Comparison of ENCODE assay signal across 9 mouse cellular contexts in the genomic region with DNA sequence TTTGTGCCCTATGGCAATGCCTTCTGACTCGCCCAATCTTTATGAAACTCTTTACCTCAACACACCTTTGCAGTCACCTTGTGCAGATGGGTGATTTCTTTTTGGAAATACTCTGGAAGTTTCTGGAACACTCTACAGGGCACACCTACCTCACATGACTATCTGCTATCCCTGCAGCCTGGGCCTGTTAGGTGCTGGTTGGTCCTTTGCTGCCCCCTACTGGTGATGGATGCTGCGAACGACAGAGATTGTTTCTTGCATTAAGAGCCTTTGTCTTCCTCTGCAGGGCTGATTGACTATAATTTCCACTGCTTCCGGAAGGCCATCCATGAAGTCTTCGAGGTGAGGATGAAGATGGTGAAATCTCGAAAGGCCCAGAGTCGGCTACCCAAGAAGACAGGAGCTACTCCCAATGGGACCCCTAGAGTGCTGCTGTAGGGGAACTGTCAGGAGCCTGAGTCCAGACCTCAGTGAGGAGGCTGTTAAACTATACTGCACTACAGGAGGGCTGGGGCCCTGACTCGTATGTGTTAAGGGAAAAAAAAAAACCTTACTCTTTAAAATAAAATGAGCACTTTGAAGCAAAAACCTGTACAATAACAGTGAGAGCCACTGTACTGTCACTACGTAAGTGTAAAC. TPM values are rescaled to one million over a fixed set of nuclear protein-coding genes. Genes with fewer than 3 reads are reported as not detected.
DNase-seq lines count a peak whose midpoint lies in the region; ATAC-seq and TF ChIP-seq lines count a peak whose summit lies in the region.
"Had no signal": no experiment of that assay in that cellular context is flagged by ENCODE, and none has a peak within 500 bp of the region (broad histone marks: within the 10 kb centered on the region; RNA-seq: fewer than 3 reads in every experiment).

No protein-coding gene starts in this region.

- intact Hi-C loops in gastrocnemius, adult 2 months (cut with DNase I) = loop anchor here (2.0 to 5.0 kb wide), 2 partner anchors 36 to 70 kb away; a partner anchor contains a TSS
- intact Hi-C loops in left cerebral cortex, adult 2 months (cut with DNase I) = loop anchor here (5.0 to 10.0 kb wide), 2 partner anchors 244 to 271 kb away; no protein-coding TSS in a partner anchor

- DNase-seq in T-cell, adult 2 months (ENCODE audit: low spot score) = peak; percentile 76
- DNase-seq in cerebellum, postnatal 36 days = peak; percentile 89 to 93
- peak; percentile 86 for DNase-seq in gastrocnemius, adult 2 months
- peak; percentile 92 for DNase-seq in induced T-regulatory cell, adult 2 months (ENCODE audit: low read depth)
- peak; percentile 86 to 87 for DNase-seq in left cerebral cortex, adult 2 months (ENCODE audit: extremely low spot score in 1 of 2, low spot score in 2 of 2)
- peak; percentile 88 to 91 for DNase-seq in right cerebral cortex, postnatal 10 days (ENCODE audit: low spot score in 2 of 2)
- peak; percentile 87 for DNase-seq in urinary bladder, postnatal 14 days (ENCODE audit: low spot score)

- H3K27ac ChIP-seq in gastrocnemius, adult 2 months = peak overlapping the region; percentile 55
- H3K27ac ChIP-seq in left cerebral cortex, adult 2 months = no peak overlapping the region

- ATAC-seq in megakaryocyte progenitor cell, adult 5-6 weeks (replicated peaks; ENCODE audit: poor library complexity) = peak; percentile 99

- TF ChIP-seq CTCF in gastrocnemius, adult 2 months (IDR thresholded peaks at IDR 0.05) = peak; percentile 94
- peak; percentile 94 for TF ChIP-seq CTCF in left cerebral cortex, adult 2 months (IDR thresholded peaks at IDR 0.05)

- no peak overlapping the region for H3K4me3 ChIP-seq in gastrocnemius, adult 2 months
- no peak overlapping the region for H3K4me3 ChIP-seq in left cerebral cortex, adult 2 months
- H3K4me3 ChIP-seq: myocyte had no signal

RNA-seq across cellular contexts. Expression of a gene that starts 12.7 kb away (rescaled TPM):
- 10 to 100 TPM; 50.5 to 54.7 TPM for total RNA-seq in gastrocnemius, adult 2 months (2021)
- 100 to 1,000 TPM in 1 of 2 experiments, 10 to 100 TPM in 1; 99.7 to 105 TPM for total RNA-seq in left cerebral cortex, adult 2 months (2021)
- total RNA-seq in megakaryocyte progenitor cell, adult 5-6 weeks (2015) = 52.8 and 54.9 TPM in 2 replicates
- total RNA-seq in megakaryocyte progenitor cell, adult 5-6 weeks (2017) = 48.5 and 48.9 TPM in 2 replicates

RNA-seq across cellular contexts. Expression of a gene that starts 35.6 kb away (rescaled TPM):
- total RNA-seq in gastrocnemius, adult 2 months (2021) = 100 to 1,000 TPM; 174 to 204 TPM
- 10 to 100 TPM; 90.3 to 93.3 TPM for total RNA-seq in left cerebral cortex, adult 2 months (2021)
- not detected in 2 replicates for total RNA-seq in megakaryocyte progenitor cell, adult 5-6 weeks (2015)
- total RNA-seq in megakaryocyte progenitor cell, adult 5-6 weeks (2017) = 0.10 TPM in 1 of 2 replicates, not detected in the other

RNA-seq across cellular contexts. Expression of a gene that starts 44.3 kb away (rescaled TPM):
- total RNA-seq in gastrocnemius, adult 2 months (2021) = 1 to 10 TPM; 2.8 to 4.7 TPM
- under 1 TPM; 0.34 to 0.37 TPM for total RNA-seq in left cerebral cortex, adult 2 months (2021)
- total RNA-seq in megakaryocyte progenitor cell, adult 5-6 weeks (2015) = 0.17 and 0.20 TPM in 2 replicates
- not detected in 2 replicates for total RNA-seq in megakaryocyte progenitor cell, adult 5-6 weeks (2017)

Comparison
In these comparisons a context has a peak if more than half of its experiments do, and no peak if none do; other contexts are left out.
1. RNA of a gene that starts 35.6 kb away (total RNA-seq): 174 to 204 TPM in gastrocnemius, adult 2 months and 90.3 to 93.3 TPM in left cerebral cortex, adult 2 months; 0.10 TPM in megakaryocyte progenitor cell, adult 5-6 weeks; every median in the first group is over 10 times any median in the second.
2. Peak in every context shown above with its lines, with median percentiles within 50 percentile points of each other: DNase-seq.